Mouse (Mus musculus): ENCODE results near the gene Cpa5. TPM values are rescaled to one million over a fixed set of nuclear protein-coding genes. Genes with fewer than 3 reads are reported as not detected.

Cpa5 gene
- total and polyA plus RNA-seq, 3 experiments, result not detected

DNA sequence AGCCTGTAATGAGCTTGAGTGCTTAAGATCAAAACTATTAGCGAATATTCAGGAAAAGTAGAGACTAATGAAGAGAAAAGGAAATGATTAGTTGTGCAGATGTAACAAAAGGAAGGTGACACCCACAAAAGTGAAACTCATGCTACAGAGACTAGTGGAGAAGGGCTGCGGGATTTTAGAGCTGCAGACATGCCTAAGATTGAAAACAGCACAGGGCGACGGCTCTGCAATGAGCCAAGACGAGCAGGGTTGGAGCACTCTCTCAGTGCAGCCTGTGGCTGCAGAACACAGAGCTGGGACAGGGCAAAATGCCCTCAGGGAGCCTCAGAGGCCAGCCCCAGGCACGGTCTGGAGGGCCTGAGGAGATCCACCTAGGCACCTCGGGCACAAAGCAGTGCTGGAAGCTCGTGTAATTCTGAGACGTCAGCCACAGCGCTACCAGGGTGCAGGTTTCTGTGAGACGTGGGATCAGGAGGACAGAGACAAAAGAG lies 64.5 kb downstream of the Cpa5 start:
- no peak for TF ChIP-seq MAZ (IDR thresholded peaks at IDR 0.05; ENCODE audit: low read depth, low read length)
- TF ChIP-seq GABPA (IDR thresholded peaks at IDR 0.05; ENCODE audit: insufficient replicate concordance, low read depth, low read length), result no peak
- no peak for TF ChIP-seq CTCF (conservative IDR thresholded peaks at IDR 0.05 in 1 of 2, IDR thresholded peaks at IDR 0.05 in 1 of 2; ENCODE audit: low read depth in 2 of 2, low read length in 2 of 2)
- TF ChIP-seq UBTF (IDR thresholded peaks at IDR 0.05; ENCODE audit: low read depth, low read length), result no peak
- TF ChIP-seq JUND (conservative IDR thresholded peaks at IDR 0.05; ENCODE audit: low read depth, low read length), result no peak
- TF ChIP-seq EP300 (IDR thresholded peaks at IDR 0.05; ENCODE audit: low read length), result no peak
- TF ChIP-seq USF1 (IDR thresholded peaks at IDR 0.05; ENCODE audit: low read depth, low read length), result no peak
- no peak for TF ChIP-seq ZMIZ1 (IDR thresholded peaks at IDR 0.05; ENCODE audit: low read depth, low read length)
- TF ChIP-seq RAD21 (IDR thresholded peaks at IDR 0.05; ENCODE audit: low read depth, low read length), result no peak
- Histone ChIP-seq H3K9ac (ENCODE audit: insufficient read depth, low read depth) (no peak overlapping the region), H3K36me3 (replicated peaks in 1 of 2; ENCODE audit: control insufficient read depth in 1 of 2, insufficient read depth in 1 of 2, low read length in 1 of 2) (peaks cover 0 to 12% of the 10 kb centered on the region in 2 experiments), H3K4me2 (ENCODE audit: insufficient read depth, low read depth, poor library complexity, severe bottlenecking) (no peak overlapping the region), H3K79me2 (replicated peaks; ENCODE audit: control insufficient read depth, extremely low read depth, insufficient read depth, poor library complexity, severe bottlenecking) (no peaks in the 10 kb centered on the region), H3K4me1 (ENCODE audit: control insufficient read depth in 1 of 2, insufficient read depth in 2 of 2) (peaks cover 7 to 19% of the 10 kb centered on the region in 2 experiments), H3K27ac (ENCODE audit: insufficient read depth, low read depth) (no peak overlapping the region), H3K4me3 (replicated peaks in 1 of 3; ENCODE audit: low read depth in 2 of 3, low read length in 2 of 3, poor library complexity in 1 of 3) (no peak overlapping the region), H3K27me3 (replicated peaks) (no peaks in the 10 kb centered on the region), H3K9me3 (replicated peaks; ENCODE audit: low read length) (no peaks in the 10 kb centered on the region)
- no peak for DNase-seq (ENCODE audit: extremely low read depth)
- in situ Hi-C loops (cut with MboI; ENCODE audit: low pct_ligation_motif_present, low pct_unique_long_range_greater_than_20kb, low sequenced_read_pairs), result no loop called here
- dilution Hi-C loops (cut with MboI; ENCODE audit: extremely low pct_ligation_motif_present, extremely low pct_unique_long_range_greater_than_20kb, low sequenced_read_pairs), result no loop called here

DNA sequence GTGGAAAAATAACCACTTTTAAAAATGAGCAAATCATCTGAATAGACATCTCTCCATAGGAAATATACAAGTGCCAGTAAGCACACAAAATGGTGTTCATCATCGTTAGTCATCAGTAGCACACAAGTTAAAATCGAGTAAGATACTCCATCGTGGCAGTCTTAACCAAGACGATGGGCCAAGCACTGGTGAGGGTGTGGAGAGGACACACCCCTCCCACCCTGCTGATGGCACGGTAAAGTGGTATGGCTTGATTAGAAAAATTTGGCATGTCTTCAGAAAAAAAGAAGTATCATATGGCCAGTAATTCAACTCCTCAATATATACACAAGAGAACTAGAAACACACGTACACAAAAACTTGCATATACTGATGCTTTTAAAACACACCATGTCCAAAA lies 65.7 kb downstream of the Cpa5 start:
- Histone ChIP-seq H3K9ac (ENCODE audit: insufficient read depth, low read depth) (no peak overlapping the region), H3K27me3 (replicated peaks) (no peaks in the 10 kb centered on the region), H3K4me3 (replicated peaks in 1 of 3; ENCODE audit: low read depth in 2 of 3, low read length in 2 of 3, poor library complexity in 1 of 3) (no peak overlapping the region), H3K9me3 (replicated peaks; ENCODE audit: low read length) (no peaks in the 10 kb centered on the region), H3K4me2 (ENCODE audit: insufficient read depth, low read depth, poor library complexity, severe bottlenecking) (no peak overlapping the region), H3K79me2 (replicated peaks; ENCODE audit: control insufficient read depth, extremely low read depth, insufficient read depth, poor library complexity, severe bottlenecking) (no peaks in the 10 kb centered on the region), H3K27ac (ENCODE audit: insufficient read depth, low read depth) (no peak overlapping the region), H3K4me1 (ENCODE audit: control insufficient read depth in 1 of 2, insufficient read depth in 2 of 2) (peaks cover 4 to 21% of the 10 kb centered on the region in 2 experiments), H3K36me3 (replicated peaks in 1 of 2; ENCODE audit: control insufficient read depth in 1 of 2, insufficient read depth in 1 of 2, low read length in 1 of 2) (peaks cover 0 to 12% of the 10 kb centered on the region in 2 experiments)
- in situ Hi-C loops (cut with MboI; ENCODE audit: low pct_ligation_motif_present, low pct_unique_long_range_greater_than_20kb, low sequenced_read_pairs), result no loop called here
- TF ChIP-seq CHD1 (IDR thresholded peaks at IDR 0.05; ENCODE audit: low read depth, low read length), result no peak
- no peak for TF ChIP-seq CHD2 (IDR thresholded peaks at IDR 0.05; ENCODE audit: low read length)
- no peak for TF ChIP-seq IRF4 (IDR thresholded peaks at IDR 0.05; ENCODE audit: low read depth, low read length)
- TF ChIP-seq BHLHE40 (IDR thresholded peaks at IDR 0.05; ENCODE audit: low read depth, low read length), result no peak
- TF ChIP-seq USF2 (conservative IDR thresholded peaks at IDR 0.05; ENCODE audit: low read depth, low read length), result no peak
- TF ChIP-seq ZC3H11A (IDR thresholded peaks at IDR 0.05; ENCODE audit: low read depth, low read length), result no peak
- TF ChIP-seq POLR2A (IDR thresholded peaks at IDR 0.05; ENCODE audit: low read depth, low read length), result no peak
- TF ChIP-seq MAZ (IDR thresholded peaks at IDR 0.05; ENCODE audit: low read depth, low read length), result no peak
- no peak for TF ChIP-seq MAFK (IDR thresholded peaks at IDR 0.05; ENCODE audit: insufficient replicate concordance, low read length)
- no peak for TF ChIP-seq POLR2AphosphoS2 (IDR thresholded peaks at IDR 0.05; ENCODE audit: low read depth, low read length)
- TF ChIP-seq KAT2A (IDR thresholded peaks at IDR 0.05; ENCODE audit: insufficient replicate concordance, low read length), result no peak
- TF ChIP-seq TCF12 (IDR thresholded peaks at IDR 0.05; ENCODE audit: low read depth, low read length), result no peak
- no peak for TF ChIP-seq MAX (IDR thresholded peaks at IDR 0.05; ENCODE audit: low read length)
- DNase-seq (ENCODE audit: extremely low read depth), result no peak
- dilution Hi-C loops (cut with MboI; ENCODE audit: extremely low pct_ligation_motif_present, extremely low pct_unique_long_range_greater_than_20kb, low sequenced_read_pairs), result no loop called here
